Mouse (Mus musculus) testis, adult 2 months (tissue): Measurements from ENCODE around the gene Sytl1.

Experiments used
- CTCF ChIP-seq: fragments of 200-500 bp; IDR thresholded peaks from 2 replicates; pipeline ENCODE4 v1.5.1; 2012; ENCODE audit warnings: low read depth, mild to moderate bottlenecking, inconsistent platforms, low read length, moderate library complexity; ENCODE audit not compliant: control insufficient read depth, insufficient read depth, insufficient replicate concordance
- POLR2A ChIP-seq: fragments of 200-500 bp; IDR thresholded peaks from 2 replicates; pipeline ENCODE4 v1.6.1; 2012; ENCODE audit warnings: low read depth, mild to moderate bottlenecking, inconsistent platforms, low read length, moderate library complexity; ENCODE audit not compliant: control insufficient read depth

- peak; percentile 77; the same call in 1 of the 2 replicates for TF ChIP-seq CTCF
- TF ChIP-seq POLR2A: no peak
These were observed 34.9 kb upstream of the Sytl1 start for GRCm38 (mm10) chr4:133297801-133298238.
